Mouse (Mus musculus): ENCODE results near the gene Tulp1.
"Not testable (repeated sequence)": the region's sequence is repeated elsewhere in the genome, so short reads cannot be mapped to it uniquely, and the experiment has no call there.

Gene Tulp1

DNA sequence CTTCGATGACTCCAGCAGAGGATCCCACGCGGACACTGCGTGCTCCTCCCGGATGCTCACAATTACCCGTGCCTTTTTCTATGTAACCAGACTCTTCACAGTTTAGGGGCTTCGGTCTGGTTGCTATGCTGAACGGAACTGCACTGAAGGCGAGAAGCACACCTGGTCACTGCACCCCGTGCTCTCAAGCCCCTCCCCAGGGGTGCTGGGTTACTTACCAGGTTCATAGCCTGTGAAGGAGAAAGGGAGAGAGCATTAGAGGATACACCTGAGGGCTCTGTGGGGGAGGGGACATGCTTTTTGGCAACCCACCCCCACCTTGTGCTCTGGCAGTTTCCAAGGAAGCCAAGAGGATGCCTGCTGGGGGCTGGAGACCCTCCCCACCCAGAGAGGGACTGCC, 29.8 kb downstream of the Tulp1 start:
- no peak for DNase-seq

DNA sequence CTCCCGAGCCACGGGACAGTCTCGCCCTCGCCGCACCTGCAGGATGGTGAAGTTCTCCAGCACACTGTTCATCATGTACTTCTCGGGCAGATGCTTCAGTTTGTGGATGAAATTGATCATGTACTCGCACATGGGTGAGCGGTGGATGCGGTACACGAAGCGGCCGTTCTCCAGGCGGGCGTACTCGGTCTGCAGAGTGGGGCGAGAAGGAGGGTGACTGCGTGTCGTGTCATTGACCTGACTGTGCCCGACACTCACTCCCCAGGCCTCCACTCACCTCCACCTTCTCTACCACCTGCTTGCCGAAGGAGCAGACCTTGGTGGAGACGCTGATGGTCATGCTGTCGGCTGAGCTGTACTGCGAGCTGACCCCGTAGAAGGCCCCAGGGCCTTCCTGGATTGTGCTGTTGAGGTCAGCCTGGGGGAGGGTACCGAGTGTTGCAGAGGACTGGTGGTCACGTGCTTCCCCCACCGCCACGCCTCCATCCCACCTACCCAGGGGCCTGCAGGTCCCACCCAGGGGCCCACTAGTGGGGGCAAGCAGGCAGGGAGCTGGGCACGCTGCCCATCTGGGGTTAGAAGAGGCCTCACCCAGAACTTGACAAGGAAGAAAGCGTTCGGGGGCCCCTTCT, 32.0 kb downstream of the Tulp1 start:
- no peak for DNase-seq

DNA sequence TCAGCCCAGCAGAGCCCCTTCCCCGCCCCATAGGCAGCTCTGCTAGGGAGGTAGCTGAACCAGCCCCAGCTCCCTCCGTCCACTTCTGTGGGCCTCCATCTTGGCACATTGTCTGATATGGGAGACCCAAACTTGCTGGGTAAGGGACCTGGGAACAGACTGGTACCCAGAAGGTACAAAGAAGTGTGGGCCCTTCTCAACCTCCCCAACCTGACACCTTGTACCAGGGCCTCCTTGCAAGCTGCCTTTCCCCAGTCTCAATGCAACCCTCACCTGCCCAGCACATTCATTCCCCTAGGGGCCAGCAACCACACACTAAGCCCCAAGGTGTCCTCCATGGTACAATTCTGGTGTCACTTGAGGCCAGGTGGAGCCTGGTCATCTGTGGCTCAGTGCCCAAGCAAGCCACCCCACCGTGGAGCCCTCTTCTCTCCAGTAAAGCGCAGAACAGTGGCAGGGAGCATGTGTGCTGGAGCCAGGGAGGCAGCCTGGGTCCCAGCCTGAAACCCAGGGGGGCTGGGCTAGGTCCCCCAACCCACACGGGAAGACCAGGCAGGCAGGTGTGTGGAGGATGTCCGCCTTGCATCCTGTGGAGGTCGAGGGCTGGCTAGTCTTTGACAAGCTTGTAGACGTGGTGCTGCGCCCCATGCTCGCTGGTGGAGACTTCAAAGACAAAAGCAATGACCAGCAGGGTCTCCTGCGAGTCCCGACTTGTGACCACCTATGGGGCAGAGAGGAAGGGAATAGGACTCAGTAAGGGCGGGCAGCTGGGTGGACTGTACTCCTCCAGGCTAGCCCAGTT, 32.7 kb downstream of the Tulp1 start:
- DNase-seq, result no peak

DNA sequence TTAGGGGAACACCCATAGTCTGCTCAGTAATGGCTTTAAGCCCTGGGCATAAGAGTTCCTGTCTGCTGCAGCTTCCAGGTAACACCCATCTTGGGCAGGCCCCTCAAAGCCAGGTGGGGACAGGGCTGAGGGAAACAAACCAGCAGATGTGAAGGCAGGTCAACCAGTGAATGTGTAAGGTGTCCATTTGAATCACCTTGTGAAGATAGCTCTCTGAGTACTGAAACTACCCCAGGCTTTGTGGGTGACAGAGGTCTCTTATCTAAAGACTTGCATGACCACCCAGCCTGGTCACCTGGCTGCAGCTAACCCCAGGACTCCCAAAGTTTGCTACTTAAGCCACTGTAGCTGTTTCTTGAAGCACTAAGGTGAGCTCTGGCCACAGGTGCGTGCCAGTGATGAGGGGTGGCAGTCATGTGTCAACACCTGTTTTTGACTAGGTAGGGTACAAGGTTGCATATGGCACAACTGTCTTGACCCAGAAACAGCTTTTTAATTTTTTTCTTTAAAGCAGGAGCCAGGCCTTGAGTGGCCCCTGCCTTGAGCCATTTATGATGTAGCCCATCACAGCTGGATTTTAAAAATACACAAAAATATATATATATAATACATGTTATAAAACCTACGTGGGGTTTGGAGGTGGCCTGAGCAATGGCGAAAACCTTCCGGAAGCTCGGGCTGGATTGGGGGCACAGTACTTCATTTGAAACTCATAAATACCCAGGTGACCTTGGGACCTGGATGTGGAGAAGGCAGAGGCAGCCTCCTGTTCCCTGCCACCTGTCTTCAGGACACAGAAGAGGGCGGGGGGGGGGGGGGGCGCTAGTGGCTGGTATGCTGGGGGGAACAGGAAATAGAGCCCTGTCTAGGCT, 33.5 kb downstream of the Tulp1 start:
- no peak for DNase-seq

DNA sequence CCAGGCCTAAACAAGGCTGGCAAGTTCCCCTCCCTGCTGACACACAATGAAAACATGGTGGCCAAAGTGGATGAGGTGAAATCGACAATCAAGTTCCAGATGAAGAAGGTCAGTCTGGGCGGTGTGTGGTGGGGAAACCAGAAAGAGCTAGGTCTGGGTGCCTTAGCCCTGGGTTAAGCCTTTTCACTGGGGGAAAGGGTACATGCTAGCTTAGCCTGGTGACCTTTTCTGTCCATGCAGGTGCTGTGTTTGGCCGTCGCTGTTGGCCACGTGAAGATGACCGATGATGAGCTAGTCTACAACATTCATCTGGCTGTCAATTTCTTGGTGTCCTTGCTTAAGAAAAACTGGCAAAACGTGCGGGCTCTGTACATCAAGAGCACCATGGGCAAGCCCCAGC, 34.4 kb downstream of the Tulp1 start:
- DNase-seq, result not testable (repeated sequence)

DNA sequence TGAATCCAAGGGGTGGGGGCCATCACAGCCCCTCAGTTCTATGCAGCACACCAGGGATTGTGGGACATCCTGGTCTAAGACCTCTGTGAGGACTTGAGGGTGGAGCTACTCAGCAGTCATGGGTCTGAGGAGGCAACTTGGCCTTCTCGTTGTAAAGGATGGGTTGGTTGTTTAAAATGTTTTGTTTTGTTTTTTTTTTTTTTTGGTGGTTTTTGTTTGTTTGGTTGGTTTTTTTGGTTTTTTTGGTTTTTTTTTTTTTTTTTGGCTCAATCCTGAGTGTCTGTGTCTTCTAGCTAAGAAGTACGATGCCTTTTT, 34.8 kb downstream of the Tulp1 start:
- DNase-seq, result no peak

DNA sequence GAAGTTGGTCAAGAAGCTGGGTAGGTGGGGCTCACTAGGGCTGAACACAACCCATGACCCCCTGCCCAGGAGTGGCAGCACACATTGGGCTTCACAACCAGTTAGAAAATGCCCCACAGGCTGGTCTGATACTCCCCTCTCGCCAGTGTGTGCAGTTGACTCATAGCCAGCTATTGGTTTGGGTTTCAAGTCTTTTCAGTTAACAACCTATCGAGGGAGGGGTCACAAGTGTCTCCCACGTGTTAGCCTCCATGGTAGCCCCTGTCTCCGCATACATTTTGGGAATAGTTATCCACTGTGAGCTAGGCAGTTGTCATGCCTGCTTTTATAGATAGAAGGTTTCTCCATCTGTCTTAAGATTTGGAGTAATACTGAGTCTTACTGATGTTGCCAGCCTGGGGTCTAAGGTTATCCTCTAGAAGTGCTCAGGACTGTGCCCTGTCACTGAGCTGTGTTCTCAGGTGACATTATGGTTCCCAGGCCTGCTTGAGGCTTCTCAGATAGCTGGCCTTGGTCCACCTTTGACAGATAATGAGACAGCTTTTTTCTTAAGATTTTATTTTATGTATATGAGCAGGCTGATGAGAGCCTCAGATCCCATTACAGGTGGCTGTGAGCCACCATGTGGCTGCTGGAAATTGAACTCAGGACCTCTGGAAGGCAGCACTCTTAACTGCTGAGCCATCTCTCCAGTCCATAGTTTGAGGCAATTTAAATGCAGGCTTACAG, 35.4 kb downstream of the Tulp1 start:
- DNase-seq, result no peak

DNA sequence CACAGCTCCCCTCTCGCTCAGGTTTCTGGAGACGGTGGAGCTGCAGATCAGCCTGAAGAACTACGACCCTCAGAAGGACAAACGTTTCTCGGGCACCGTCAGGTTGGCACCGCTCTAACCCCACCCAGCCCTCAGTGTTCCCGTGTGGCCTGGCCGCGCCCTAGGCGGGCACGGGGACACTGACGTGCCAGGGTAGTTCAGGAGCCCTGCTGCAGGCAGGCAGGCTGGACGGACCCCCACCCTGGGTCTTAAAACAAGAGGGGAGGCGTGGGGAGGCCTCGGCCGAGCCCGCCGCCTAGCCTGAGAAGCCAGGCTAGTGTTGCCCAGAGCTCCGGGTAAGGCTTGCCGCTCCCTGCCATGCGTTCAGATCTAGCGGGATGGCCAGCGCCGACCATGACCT, 36.1 kb downstream of the Tulp1 start:
- DNase-seq, result no peak

DNA sequence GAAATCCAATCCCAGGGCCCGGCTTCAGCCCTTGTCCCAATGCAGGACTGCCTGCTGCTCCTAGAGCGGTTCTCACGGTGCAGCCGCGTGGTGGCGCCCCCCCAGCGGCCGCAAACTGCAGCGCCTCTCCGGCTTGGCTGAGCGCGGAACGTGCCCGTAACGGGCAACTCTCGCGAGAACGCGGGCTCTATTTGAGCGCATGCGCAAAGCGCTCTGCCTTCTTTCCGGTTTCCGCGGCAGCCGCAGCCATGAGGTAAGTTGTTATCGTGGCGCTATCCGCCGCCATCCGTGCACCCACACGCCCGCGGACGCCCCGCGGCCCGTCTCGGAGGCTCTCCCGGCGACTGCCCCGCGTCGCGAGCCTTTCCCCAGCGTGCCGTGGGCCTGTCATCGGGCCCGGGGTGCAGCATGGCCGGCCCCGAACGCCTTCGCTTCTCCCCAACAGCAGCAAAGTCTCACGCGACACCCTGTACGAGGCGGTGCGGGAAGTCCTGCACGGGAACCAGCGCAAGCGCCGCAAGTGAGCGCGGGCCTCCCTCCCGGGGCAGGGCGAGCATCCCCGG, 36.6 kb downstream of the Tulp1 start, which contains the start of gene Rpl10a:
Gene Rpl10a, plus strand, starts transcription at position 106 of the 563 bp plus-strand sequence.
- DNase-seq, result peak; percentile 99

DNA sequence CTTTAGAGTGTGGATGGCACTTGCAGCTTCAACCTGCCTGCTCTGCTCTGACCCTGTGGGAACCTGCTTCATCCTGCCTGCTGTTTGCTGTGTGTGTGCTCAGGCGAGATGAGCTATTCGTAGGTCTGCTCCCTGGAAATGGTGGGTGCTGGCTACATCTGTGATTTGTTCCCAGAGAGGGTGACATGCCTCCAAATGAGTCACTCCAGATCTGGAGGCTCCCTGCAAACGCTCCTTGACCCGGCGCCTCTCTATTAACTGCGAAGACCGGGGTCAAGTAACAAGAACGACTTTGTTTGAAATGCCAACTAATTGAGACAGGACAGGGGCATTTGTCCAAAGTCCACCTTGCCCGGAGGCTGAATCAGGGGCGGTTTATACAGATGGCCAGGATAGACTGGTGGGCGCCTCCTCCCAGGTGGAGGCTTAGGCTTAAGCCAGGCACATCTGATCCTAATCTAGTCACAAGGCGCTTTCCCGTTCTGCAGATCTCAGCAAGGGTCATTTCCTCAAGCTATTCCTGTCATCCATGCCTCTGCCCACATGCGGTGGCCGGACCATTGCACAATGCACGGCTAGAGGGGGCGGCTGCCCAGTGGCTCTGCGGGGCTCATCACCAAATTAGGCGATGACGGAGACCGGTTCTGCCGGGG, 37.2 kb downstream of the Tulp1 start:
- no peak for DNase-seq

DNA sequence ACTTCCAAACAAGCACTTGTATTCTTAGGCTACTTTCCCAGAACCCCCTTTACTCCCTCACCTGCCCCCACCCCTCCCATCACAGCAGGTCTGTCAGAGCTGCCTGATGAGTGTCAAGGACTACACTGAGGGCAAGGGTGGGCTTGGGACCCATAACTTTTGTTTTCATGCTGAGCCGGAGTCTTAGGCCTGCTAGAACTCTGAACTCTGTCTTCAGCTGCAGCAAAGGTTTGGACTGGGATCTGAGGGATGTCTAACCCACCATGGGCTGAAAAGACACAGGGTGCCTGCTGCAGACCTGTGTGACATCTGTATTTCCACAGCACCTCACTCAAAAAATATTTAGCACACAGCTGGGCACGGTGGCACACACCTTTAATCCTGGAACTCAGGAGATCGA, 38.1 kb downstream of the Tulp1 start:
- DNase-seq, result no peak

DNA sequence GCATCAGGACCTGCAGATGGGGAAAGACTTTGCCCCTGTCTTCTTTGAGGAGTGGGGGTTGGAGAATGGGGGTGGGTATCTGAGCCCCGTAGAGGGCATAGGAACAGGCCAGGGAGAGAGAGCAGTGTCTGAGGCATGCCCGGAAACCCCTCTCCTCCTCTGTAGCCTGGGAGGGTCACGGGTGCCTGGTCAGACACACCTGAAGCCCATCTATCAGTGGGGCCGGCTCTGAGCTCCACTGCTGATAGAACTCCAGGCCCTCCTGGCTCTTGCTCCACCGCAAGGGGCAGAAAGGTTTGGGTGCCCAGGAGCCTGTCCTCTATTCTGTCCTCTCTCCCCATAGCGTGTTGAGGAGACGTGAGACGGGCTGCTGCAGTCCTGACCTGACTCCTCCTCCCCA, 39.3 kb downstream of the Tulp1 start:
- no peak for DNase-seq

DNA sequence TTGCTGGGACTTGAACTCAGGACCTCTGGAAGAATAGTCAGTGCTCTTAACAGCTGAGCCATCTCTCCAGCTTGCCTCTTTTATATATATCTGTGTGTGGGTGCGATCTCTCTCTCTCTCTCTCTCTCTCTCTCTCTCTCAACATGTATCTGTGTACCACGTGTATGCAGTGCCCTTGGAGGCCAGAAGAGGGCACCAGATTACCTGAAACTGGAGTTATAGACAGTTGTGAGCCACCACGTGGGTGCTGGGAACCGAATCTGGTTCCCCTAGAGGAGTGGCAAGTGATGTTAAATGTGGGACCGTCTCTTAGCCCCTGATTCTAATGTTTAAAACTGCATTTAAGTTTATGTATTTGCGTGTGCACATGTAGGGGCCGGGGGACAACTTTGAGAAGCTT, 40.6 kb downstream of the Tulp1 start:
- DNase-seq, result not testable (repeated sequence)

DNA sequence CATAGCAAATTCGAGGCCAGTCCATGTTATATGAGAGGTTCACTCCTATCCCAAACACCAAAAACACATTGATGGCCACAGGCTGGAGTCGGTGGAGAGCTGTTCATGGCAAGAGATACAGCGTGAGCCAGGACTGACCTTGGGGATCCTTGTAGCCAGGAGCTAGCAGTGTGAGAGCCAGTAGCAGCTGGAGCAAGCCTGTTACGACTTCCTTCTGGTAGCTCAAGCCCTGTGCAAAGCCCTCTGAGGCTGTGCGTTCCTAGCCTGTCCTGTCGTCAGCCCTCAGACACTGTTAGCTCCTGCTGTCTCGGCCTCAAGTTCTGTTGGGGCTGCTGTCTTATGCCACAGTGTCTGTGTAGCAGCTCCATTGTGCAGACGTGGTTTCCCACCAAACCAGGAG, 41.2 kb downstream of the Tulp1 start:
- DNase-seq, result no peak

DNA sequence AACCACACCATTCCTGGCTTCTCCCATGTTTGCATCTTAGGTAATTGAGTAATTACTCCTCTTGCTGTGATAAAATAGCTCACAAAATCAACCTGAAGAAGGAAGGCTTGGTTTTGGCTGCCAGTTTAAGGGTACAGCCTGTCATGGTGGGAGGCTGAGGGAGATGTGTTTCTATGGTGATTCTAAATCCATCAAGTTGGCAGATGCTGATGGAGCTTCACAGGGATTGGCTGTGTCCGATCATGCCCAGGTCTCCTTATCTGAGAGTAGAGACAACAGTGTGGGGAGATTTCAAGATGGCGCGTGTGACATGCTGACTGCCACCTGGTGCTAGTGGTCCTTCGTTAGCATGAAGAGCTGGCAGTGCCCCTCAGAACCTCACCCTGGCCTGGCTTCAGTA, 43.3 kb downstream of the Tulp1 start:
- no peak for DNase-seq

DNA sequence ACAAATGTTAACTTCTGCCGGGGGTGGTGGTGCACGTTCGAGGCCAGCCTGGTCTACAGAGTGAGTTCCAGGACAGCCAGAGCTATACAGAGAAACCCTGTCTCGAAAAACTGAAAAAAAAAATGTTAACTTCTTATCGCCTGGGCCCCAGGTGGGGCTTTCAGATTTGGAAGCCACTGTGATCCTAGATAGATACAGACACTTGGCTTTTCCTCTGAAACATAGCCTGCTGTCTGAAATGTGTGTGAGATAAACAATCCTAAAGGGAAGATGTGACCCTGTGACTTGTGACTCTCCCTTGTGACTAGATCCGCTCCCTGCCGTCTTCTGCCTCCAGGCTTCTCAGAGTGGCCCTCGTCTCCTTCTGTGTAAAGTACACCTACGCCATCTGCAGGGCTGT, 47.3 kb downstream of the Tulp1 start:
- no peak for DNase-seq

DNA sequence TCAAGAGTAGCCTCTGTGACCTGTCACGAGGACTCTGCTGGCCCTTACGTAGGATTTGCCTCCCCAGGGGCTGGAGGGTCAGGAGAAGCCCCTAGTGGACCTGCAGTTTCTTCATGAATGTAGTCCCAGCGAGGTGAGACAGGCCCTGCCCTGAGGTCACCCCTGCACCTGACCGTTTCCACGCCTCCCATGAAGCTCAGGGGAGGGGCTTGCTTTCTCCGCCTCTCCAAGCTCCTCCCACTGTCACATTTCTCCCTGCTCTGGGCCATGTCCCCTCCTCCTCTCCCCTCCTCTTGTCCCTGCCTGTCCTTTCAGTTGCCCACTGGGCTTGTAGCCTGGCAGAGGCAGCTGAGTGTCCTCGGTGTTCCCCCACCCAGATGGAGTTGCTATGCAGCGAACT, 47.9 kb downstream of the Tulp1 start:
- DNase-seq, result no peak

DNA sequence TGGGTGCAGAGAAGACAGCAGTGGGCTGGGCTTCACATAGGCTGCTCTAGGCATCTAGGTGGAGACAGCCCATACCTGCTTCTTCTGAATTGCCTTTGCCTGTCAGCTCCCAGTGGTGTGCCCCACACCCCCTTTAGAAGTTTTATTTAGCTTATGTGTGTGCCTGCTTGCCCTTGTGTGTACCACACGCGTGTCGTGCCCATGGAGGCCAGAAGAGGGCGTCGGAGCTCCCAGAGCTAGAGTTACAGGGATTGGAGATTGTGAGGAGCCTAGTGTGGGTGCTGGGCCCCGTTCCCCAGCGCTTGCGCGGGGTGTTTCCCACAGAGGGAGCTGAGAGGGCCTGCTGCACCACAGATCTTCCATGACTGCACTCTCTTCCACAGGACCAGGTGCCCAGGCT, 48.5 kb downstream of the Tulp1 start:
- DNase-seq, result no peak

DNA sequence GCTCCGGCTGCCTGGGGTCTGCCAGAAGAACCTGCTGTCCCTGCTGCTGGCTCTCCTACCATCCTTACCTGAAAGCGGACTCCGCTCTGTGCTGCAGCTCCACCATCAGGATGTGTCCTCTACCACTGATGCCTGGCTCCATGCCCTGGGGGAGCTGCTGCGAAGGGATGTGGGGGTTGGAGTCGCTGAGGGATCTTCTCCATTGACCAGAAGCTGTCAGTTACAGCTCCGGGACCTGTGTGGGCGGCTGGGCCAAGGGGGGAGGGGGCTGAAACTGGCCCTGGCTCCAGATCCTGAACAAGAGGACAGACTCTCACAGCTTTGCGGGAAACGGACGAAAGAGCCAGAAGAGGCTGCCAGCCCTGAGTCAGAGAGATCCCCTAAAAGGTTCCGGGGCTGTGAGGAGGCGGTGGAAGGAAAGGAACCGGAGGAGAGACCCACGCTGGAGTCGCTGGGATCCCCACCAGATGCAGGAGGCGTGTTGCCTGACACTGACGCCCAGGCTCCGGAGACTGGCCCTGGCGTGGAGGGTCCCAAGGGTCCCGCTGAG, 49.3 kb downstream of the Tulp1 start:
- no peak for DNase-seq

DNA sequence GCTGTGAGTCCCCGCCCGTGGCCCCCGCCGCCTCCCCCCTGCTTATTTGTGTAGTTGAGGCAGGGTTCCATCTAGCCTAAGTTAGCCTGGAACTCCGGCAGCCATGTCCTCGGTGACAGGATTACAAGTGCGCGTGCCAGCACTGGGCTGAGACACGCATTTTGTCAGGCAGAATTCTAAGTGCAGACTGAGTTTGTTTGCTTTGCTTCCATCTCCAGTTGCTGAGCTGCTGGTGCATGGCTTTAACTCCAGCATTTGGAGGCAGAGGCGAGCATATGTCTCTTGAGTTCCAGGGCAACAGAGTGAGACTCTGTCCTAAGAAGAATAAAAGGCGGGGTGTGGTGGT, 51.2 kb downstream of the Tulp1 start:
- DNase-seq, result no peak

DNA sequence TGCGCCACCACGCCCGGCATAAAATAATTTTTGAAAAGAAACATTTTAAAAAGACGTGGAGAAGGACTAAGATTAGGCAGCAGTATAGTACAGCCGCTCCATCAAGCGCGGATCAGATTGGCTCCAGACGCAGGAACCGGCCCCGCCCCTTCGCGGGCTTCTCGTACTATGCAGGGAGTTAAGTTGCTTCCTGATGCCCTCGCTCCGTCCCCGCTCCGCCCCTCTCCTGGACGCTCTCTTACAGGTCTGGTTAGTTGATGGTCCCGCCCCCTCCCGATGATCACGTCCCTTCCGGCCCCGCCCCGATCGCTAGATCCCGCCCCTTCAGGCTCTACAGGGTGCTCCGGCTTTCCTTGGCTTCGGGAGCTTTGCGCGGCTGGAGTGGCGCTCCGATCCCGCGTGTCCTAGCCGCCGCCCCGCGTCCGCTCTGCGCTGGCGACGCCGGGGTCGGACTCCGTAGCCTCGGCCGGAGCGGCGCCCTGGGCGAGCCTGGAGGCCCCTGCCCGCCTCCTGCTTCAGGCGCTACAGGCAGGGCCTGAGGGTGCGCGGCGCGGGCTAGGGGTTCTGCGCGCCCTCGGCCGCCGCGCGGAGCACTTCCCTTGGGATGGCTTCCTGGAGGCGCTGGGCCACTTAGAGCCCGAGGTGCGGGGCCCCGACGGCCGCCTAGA, 51.7 kb downstream of the Tulp1 start, which contains the start of gene Fance:
Gene Fance, plus strand, starts transcription at position 308 of the 668 bp plus-strand sequence.
- peak; percentile 98 for DNase-seq

All from thymus, postnatal 4 days (tissue).